Mouse (Mus musculus): ENCODE data around the gene Ubc. TPM values are rescaled to one million over a fixed set of nuclear protein-coding genes. Genes with fewer than 3 reads are reported as not detected.

Gene Ubc
- total RNA-seq, 2 experiments from 2014 or later: 817 to 877 TPM

- intact Hi-C loops (cut with DNase I): no loop called here
- no peak for DNase-seq (ENCODE audit: low spot score in 2 of 2)
Observed at GRCm38 (mm10) chr5:125357543-125358269, 32.3 kb downstream of the Ubc start.

GRCm38 (mm10) chr5:125355650-125356049, 34.4 kb downstream of the Ubc start:
- DNase-seq (ENCODE audit: low spot score in 2 of 2): no peak
- intact Hi-C loops (cut with DNase I): no loop called here

GRCm38 (mm10) chr5:125354885-125355492, 35.0 kb downstream of the Ubc start:
- DNase-seq (ENCODE audit: low spot score in 2 of 2): no peak
- intact Hi-C loops (cut with DNase I): no loop called here

- intact Hi-C loops (cut with DNase I): no loop called here
Observed at GRCm38 (mm10) chr5:125352781-125353294, 37.2 kb downstream of the Ubc start.

GRCm38 (mm10) chr5:125351939-125352338, 38.1 kb downstream of the Ubc start:
- intact Hi-C loops (cut with DNase I): no loop called here

More at GRCm38 (mm10) chr5:125352781-125353294, 37.2 kb downstream of the Ubc start:
- DNase-seq (ENCODE audit: low spot score in 2 of 2): no peak

GRCm38 (mm10) chr5:125351057-125351456, 38.9 kb downstream of the Ubc start:
- DNase-seq (ENCODE audit: low spot score in 2 of 2): no peak
- intact Hi-C loops (cut with DNase I): no loop called here

More at GRCm38 (mm10) chr5:125351939-125352338, 38.1 kb downstream of the Ubc start:
- no peak for DNase-seq (ENCODE audit: low spot score in 2 of 2)

- intact Hi-C loops (cut with DNase I): no loop called here
- no peak for DNase-seq (ENCODE audit: low spot score in 2 of 2)
Observed at GRCm38 (mm10) chr5:125349391-125349790, 40.6 kb downstream of the Ubc start.

- intact Hi-C loops (cut with DNase I): no loop called here
- no peak for DNase-seq (ENCODE audit: low spot score in 2 of 2)
Observed at GRCm38 (mm10) chr5:125348487-125348886, 41.5 kb downstream of the Ubc start.

GRCm38 (mm10) chr5:125348067-125348466, 41.9 kb downstream of the Ubc start:
- DNase-seq (ENCODE audit: low spot score in 2 of 2): no peak
- intact Hi-C loops (cut with DNase I): no loop called here

- DNase-seq (ENCODE audit: low spot score in 2 of 2): no peak
- intact Hi-C loops (cut with DNase I): no loop called here
Observed at GRCm38 (mm10) chr5:125344296-125344695, 45.7 kb downstream of the Ubc start.

- intact Hi-C loops (cut with DNase I): no loop called here
Observed at GRCm38 (mm10) chr5:125341459-125342090, 48.4 kb downstream of the Ubc start.

GRCm38 (mm10) chr5:125340547-125341262, 49.3 kb downstream of the Ubc start, which contains the start of gene Scarb1:
Gene Scarb1 (minus strand): TSS chr5:125341094.
- intact Hi-C loops (cut with DNase I): no loop called here

More at GRCm38 (mm10) chr5:125341459-125342090, 48.4 kb downstream of the Ubc start:
- DNase-seq (ENCODE audit: low spot score in 2 of 2): no peak

GRCm38 (mm10) chr5:125339851-125340531, 50.0 kb downstream of the Ubc start:
- intact Hi-C loops (cut with DNase I): no loop called here
- DNase-seq (ENCODE audit: low spot score in 2 of 2): peak; percentile 35 to 55

More at GRCm38 (mm10) chr5:125340547-125341262, 49.3 kb downstream of the Ubc start, which contains the start of gene Scarb1:
- peak; percentile 80 to 83 for DNase-seq (ENCODE audit: low spot score in 2 of 2)

GRCm38 (mm10) chr5:125339108-125339751, 50.8 kb downstream of the Ubc start:
- intact Hi-C loops (cut with DNase I): no loop called here
- peak in 1 of 2 experiments; percentile 21 for DNase-seq (ENCODE audit: low spot score in 2 of 2)

GRCm38 (mm10) chr5:125337526-125337925, 52.5 kb downstream of the Ubc start:
- intact Hi-C loops (cut with DNase I): no loop called here
- DNase-seq (ENCODE audit: low spot score in 2 of 2): no peak

- intact Hi-C loops (cut with DNase I): no loop called here
- DNase-seq (ENCODE audit: low spot score in 2 of 2): no peak
Observed at GRCm38 (mm10) chr5:125337012-125337411, 53.0 kb downstream of the Ubc start.
